Mouse (Mus musculus): ENCODE data around the gene Bloc1s1. TPM values are rescaled to one million over a fixed set of nuclear protein-coding genes. Genes with fewer than 3 reads are reported as not detected.

Gene Bloc1s1
- polyA plus RNA-seq (2015; fragmentation: Nextera tagmentation; extraction: Ambion mirVana) = 190 and 208 TPM in 2 replicates

GRCm38 (mm10) chr10:128923935-128924334 lies at the start of gene Bloc1s1:
TSS of gene Bloc1s1 (minus strand) at chr10:128924035.
- Histone ChIP-seq H3K36me3 (no peaks in the 10 kb centered on the region), H3K4me1 (peaks cover 47% of the 10 kb centered on the region), H3K4me3 (replicated peaks) (peak within 1 kb of the TSS; percentile 93), H3K27me3 (replicated peaks) (no peaks in the 10 kb centered on the region), H3K9ac (peak within 1 kb of the TSS; percentile 82), H3K9me3 (no peaks in the 10 kb centered on the region), H3K4me2 (peak within 1 kb of the TSS; percentile 89), H3K27ac (peak within 1 kb of the TSS; percentile 98)
- no peak for ATAC-seq (ENCODE audit: insufficient read depth, low FRiP score, low read depth)
- 51% methylated on average over 9 of the region's 9 CpGs for WGBS

- H3K36me3 ChIP-seq = no peaks in the 10 kb centered on the region
- peaks cover 5% of the 10 kb centered on the region; the same call in 1 of the 2 replicates for H3K4me1 ChIP-seq
- H3K9ac ChIP-seq = no peak overlapping the region
- H3K9me3 ChIP-seq = no peaks in the 10 kb centered on the region
- no peaks in the 10 kb centered on the region for H3K27me3 ChIP-seq (replicated peaks)
- no peak for ATAC-seq (ENCODE audit: insufficient read depth, low FRiP score, low read depth)
- 72% methylated on average over 4 of the region's 4 CpGs for WGBS
- no peak overlapping the region for H3K4me2 ChIP-seq
- H3K4me3 ChIP-seq (replicated peaks) = no peak overlapping the region
- no peak overlapping the region for H3K27ac ChIP-seq
These were observed 49.0 kb upstream of the Bloc1s1 start for GRCm38 (mm10) chr10:128972841-128973240.

- Histone ChIP-seq H3K9ac (no peak overlapping the region), H3K27me3 (replicated peaks) (no peaks in the 10 kb centered on the region), H3K9me3 (no peaks in the 10 kb centered on the region), H3K4me1 (peaks cover 8% of the 10 kb centered on the region; the same call in 1 of the 2 replicates), H3K4me3 (replicated peaks) (no peak overlapping the region), H3K27ac (peak overlapping the region; percentile 38; the same call in 1 of the 2 replicates), H3K36me3 (no peaks in the 10 kb centered on the region), H3K4me2 (no peak overlapping the region)
- WGBS = 24% methylated on average over 1 of the region's 1 CpGs
- no peak for ATAC-seq (ENCODE audit: insufficient read depth, low FRiP score, low read depth)
These were observed 47.0 kb upstream of the Bloc1s1 start for GRCm38 (mm10) chr10:128970740-128971250.

GRCm38 (mm10) chr10:128968341-128968749 lies 44.5 kb upstream of the Bloc1s1 start:
- no peak overlapping the region for H3K9ac ChIP-seq
- 7% methylated on average over 1 of the region's 1 CpGs for WGBS
- H3K4me1 ChIP-seq = peaks cover 8% of the 10 kb centered on the region; the same call in 1 of the 2 replicates
- no peaks in the 10 kb centered on the region for H3K36me3 ChIP-seq
- no peaks in the 10 kb centered on the region for H3K27me3 ChIP-seq (replicated peaks)
- H3K9me3 ChIP-seq = no peaks in the 10 kb centered on the region
- H3K4me2 ChIP-seq = no peak overlapping the region
- ATAC-seq (ENCODE audit: insufficient read depth, low FRiP score, low read depth) = peak; percentile 92
- H3K4me3 ChIP-seq (replicated peaks) = no peak overlapping the region
- H3K27ac ChIP-seq = peak overlapping the region; percentile 63; the same call in 1 of the 2 replicates

- Histone ChIP-seq H3K4me3 (replicated peaks) (no peak overlapping the region), H3K27me3 (replicated peaks) (no peaks in the 10 kb centered on the region), H3K9me3 (no peaks in the 10 kb centered on the region), H3K27ac (peak overlapping the region; percentile 31; the same call in 1 of the 2 replicates), H3K4me1 (peaks cover 8% of the 10 kb centered on the region; the same call in 1 of the 2 replicates), H3K36me3 (no peaks in the 10 kb centered on the region), H3K4me2 (no peak overlapping the region), H3K9ac (no peak overlapping the region)
- 57% methylated on average over 6 of the region's 6 CpGs for WGBS
- no peak for ATAC-seq (ENCODE audit: insufficient read depth, low FRiP score, low read depth)
These were observed 42.0 kb upstream of the Bloc1s1 start for GRCm38 (mm10) chr10:128965871-128966270.

- no peaks in the 10 kb centered on the region for H3K27me3 ChIP-seq (replicated peaks)
- no peak for ATAC-seq (ENCODE audit: insufficient read depth, low FRiP score, low read depth)
- no peak overlapping the region for H3K4me3 ChIP-seq (replicated peaks)
- H3K36me3 ChIP-seq = no peaks in the 10 kb centered on the region
- peaks cover 12% of the 10 kb centered on the region for H3K4me1 ChIP-seq
- H3K4me2 ChIP-seq = no peak overlapping the region
- no peak overlapping the region for H3K9ac ChIP-seq
- no peak overlapping the region for H3K27ac ChIP-seq
- no peaks in the 10 kb centered on the region for H3K9me3 ChIP-seq
- 60% methylated on average over 2 of the region's 2 CpGs for WGBS
These were observed 41.1 kb upstream of the Bloc1s1 start for GRCm38 (mm10) chr10:128964961-128965360.

GRCm38 (mm10) chr10:128960590-128961584 lies 37.1 kb upstream of the Bloc1s1 start, which contains the start of gene Mettl7b:
TSS of gene Mettl7b (minus strand) at chr10:128960988.
- Histone ChIP-seq H3K9me3 (no peaks in the 10 kb centered on the region), H3K4me3 (replicated peaks) (no peak within 1 kb of the TSS), H3K9ac (no peak within 1 kb of the TSS), H3K36me3 (no peaks in the 10 kb centered on the region), H3K4me2 (no peak within 1 kb of the TSS), H3K27ac (no peak within 1 kb of the TSS), H3K4me1 (peaks cover 5% of the 10 kb centered on the region; the same call in 1 of the 2 replicates), H3K27me3 (replicated peaks) (no peaks in the 10 kb centered on the region)
- 70% methylated on average over 12 of the region's 12 CpGs for WGBS
- no peak for ATAC-seq (ENCODE audit: insufficient read depth, low FRiP score, low read depth)

GRCm38 (mm10) chr10:128960142-128960541 lies 36.3 kb upstream of the Bloc1s1 start:
- H3K4me2 ChIP-seq = no peak overlapping the region
- no peak overlapping the region for H3K4me3 ChIP-seq (replicated peaks)
- whole genome bisulfite sequencing = 64% methylated on average over 4 of the region's 4 CpGs
- ATAC-seq (ENCODE audit: insufficient read depth, low FRiP score, low read depth) = no peak
- no peaks in the 10 kb centered on the region for H3K27me3 ChIP-seq (replicated peaks)
- H3K36me3 ChIP-seq = no peaks in the 10 kb centered on the region
- no peaks in the 10 kb centered on the region for H3K9me3 ChIP-seq
- H3K4me1 ChIP-seq = peaks cover 5% of the 10 kb centered on the region; the same call in 1 of the 2 replicates
- no peak overlapping the region for H3K9ac ChIP-seq
- H3K27ac ChIP-seq = no peak overlapping the region

GRCm38 (mm10) chr10:128958340-128958739 lies 34.5 kb upstream of the Bloc1s1 start:
- ATAC-seq (ENCODE audit: insufficient read depth, low FRiP score, low read depth) = no peak
- no peak overlapping the region for H3K27ac ChIP-seq
- H3K4me2 ChIP-seq = no peak overlapping the region

GRCm38 (mm10) chr10:128950208-128950887 lies 26.5 kb upstream of the Bloc1s1 start:
- Histone ChIP-seq H3K27ac (no peak overlapping the region), H3K9me3 (no peaks in the 10 kb centered on the region), H3K9ac (no peak overlapping the region), H3K4me3 (replicated peaks) (no peak overlapping the region), H3K4me1 (no peaks in the 10 kb centered on the region), H3K27me3 (replicated peaks) (no peaks in the 10 kb centered on the region), H3K36me3 (no peaks in the 10 kb centered on the region), H3K4me2 (no peak overlapping the region)
- WGBS = 52% methylated on average over 16 of the region's 16 CpGs
- no peak for ATAC-seq (ENCODE audit: insufficient read depth, low FRiP score, low read depth)

More at GRCm38 (mm10) chr10:128958340-128958739, 34.5 kb upstream of the Bloc1s1 start:
- peaks cover 5% of the 10 kb centered on the region; the same call in 1 of the 2 replicates for H3K4me1 ChIP-seq
- no peaks in the 10 kb centered on the region for H3K27me3 ChIP-seq (replicated peaks)
- H3K9me3 ChIP-seq = no peaks in the 10 kb centered on the region
- H3K9ac ChIP-seq = no peak overlapping the region
- no peaks in the 10 kb centered on the region for H3K36me3 ChIP-seq
- WGBS = 77% methylated on average over 10 of the region's 10 CpGs
- H3K4me3 ChIP-seq (replicated peaks) = no peak overlapping the region

GRCm38 (mm10) chr10:128947496-128947895 lies 23.7 kb upstream of the Bloc1s1 start:
- no peak overlapping the region for H3K4me3 ChIP-seq (replicated peaks)
- no peaks in the 10 kb centered on the region for H3K36me3 ChIP-seq
- WGBS = 81% methylated on average over 4 of the region's 4 CpGs
- no peaks in the 10 kb centered on the region for H3K4me1 ChIP-seq
- H3K9ac ChIP-seq = no peak overlapping the region
- ATAC-seq (ENCODE audit: insufficient read depth, low FRiP score, low read depth) = no peak
- no peaks in the 10 kb centered on the region for H3K27me3 ChIP-seq (replicated peaks)
- H3K4me2 ChIP-seq = no peak overlapping the region
- no peaks in the 10 kb centered on the region for H3K9me3 ChIP-seq
- H3K27ac ChIP-seq = no peak overlapping the region

All from stomach, embryonic 15.5 days (tissue).